Mouse (Mus musculus) effector memory CD4-positive, alpha-beta T cell, adult 7 months (primary cell): ENCODE data around the gene Olfr110. TPM values are rescaled to one million over a fixed set of nuclear protein-coding genes. Genes with fewer than 3 reads are reported as not detected.

Experiments used
- polyA plus RNA-seq: library from polyadenylated mRNA; unstranded; fragments of 100-300 nt; shearing (Covaris generic); gene quantifications from one replicate; pipeline ENCODE4 v1.2.1, GENCODE M21; 2017

Gene Olfr110
- polyA plus RNA-seq, result not detected

GRCm38 (mm10) chr17:37491930-37492518 lies at the start of gene Olfr110:
Gene Olfr110 (plus strand): TSS chr17:37492468.

GRCm38 (mm10) chr17:37445180-37445579 lies 47.1 kb upstream of the Olfr110 start, which contains the start of gene Olfr108:
Gene Olfr108 (plus strand): TSS chr17:37445480.

GRCm38 (mm10) chr17:37458616-37459015 lies 33.7 kb upstream of the Olfr110 start, which contains the start of gene Olfr109:
Gene Olfr109 (plus strand): TSS chr17:37458916.

GRCm38 (mm10) chr17:37483452-37483851 lies 8.8 kb upstream of the Olfr110 start, which contains the start of gene H2-M2:
Gene H2-M2 (minus strand): TSS chr17:37483552.

GRCm38 (mm10) chr17:37507730-37508129 lies 15.5 kb downstream of the Olfr110 start, which contains the start of gene Olfr111:
Gene Olfr111 (plus strand): TSS chr17:37508030.

Other genes with a start within 250 kb of the Olfr110 start
- not detected for gene Olfr98, start 228.7 kb upstream of the Olfr110 start, polyA plus RNA-seq
- gene H2-M3, start 222.2 kb upstream of the Olfr110 start, polyA plus RNA-seq, result 97.7 TPM
- 2.3 TPM for gene Olfr99, start 209.0 kb upstream of the Olfr110 start, polyA plus RNA-seq
- not detected for gene Olfr101, start 188.2 kb upstream of the Olfr110 start, polyA plus RNA-seq
- 0.40 TPM for gene Olfr102, start 175.4 kb upstream of the Olfr110 start, polyA plus RNA-seq
- gene Olfr103, start 152.8 kb upstream of the Olfr110 start, polyA plus RNA-seq, result not detected
- not detected for gene Olfr104-ps, start 132.9 kb upstream of the Olfr110 start, polyA plus RNA-seq
- gene Olfr105-ps, start 113.4 kb upstream of the Olfr110 start, polyA plus RNA-seq, result not detected
- not detected for gene Olfr106-ps, start 102.1 kb upstream of the Olfr110 start, polyA plus RNA-seq
- not detected for gene Olfr107, start 93.2 kb upstream of the Olfr110 start, polyA plus RNA-seq
- not detected for gene Olfr108, start 47.0 kb upstream of the Olfr110 start, polyA plus RNA-seq
- not detected for gene Olfr109, start 33.6 kb upstream of the Olfr110 start, polyA plus RNA-seq
- gene H2-M2, start 8.9 kb upstream of the Olfr110 start, polyA plus RNA-seq, result not detected
- not detected for gene Olfr111, start 15.6 kb downstream of the Olfr110 start, polyA plus RNA-seq
- not detected for gene Olfr112, start 77.0 kb downstream of the Olfr110 start, polyA plus RNA-seq
- not detected for gene Olfr113, start 85.2 kb downstream of the Olfr110 start, polyA plus RNA-seq
- gene Olfr114, start 100.3 kb downstream of the Olfr110 start, polyA plus RNA-seq, result not detected
- not detected for gene Olfr115, start 134.6 kb downstream of the Olfr110 start, polyA plus RNA-seq
- gene Olfr116, start 134.7 kb downstream of the Olfr110 start, polyA plus RNA-seq, result not detected
- 0.23 TPM for gene Olfr117, start 171.3 kb downstream of the Olfr110 start, polyA plus RNA-seq
- 0.21 TPM for gene Olfr118, start 174.5 kb downstream of the Olfr110 start, polyA plus RNA-seq
- not detected for gene Olfr119, start 204.1 kb downstream of the Olfr110 start, polyA plus RNA-seq
- gene Olfr120, start 229.3 kb downstream of the Olfr110 start, polyA plus RNA-seq, result not detected